28 mouse cellular contexts compared by ENCODE assay signal in the genomic region with DNA sequence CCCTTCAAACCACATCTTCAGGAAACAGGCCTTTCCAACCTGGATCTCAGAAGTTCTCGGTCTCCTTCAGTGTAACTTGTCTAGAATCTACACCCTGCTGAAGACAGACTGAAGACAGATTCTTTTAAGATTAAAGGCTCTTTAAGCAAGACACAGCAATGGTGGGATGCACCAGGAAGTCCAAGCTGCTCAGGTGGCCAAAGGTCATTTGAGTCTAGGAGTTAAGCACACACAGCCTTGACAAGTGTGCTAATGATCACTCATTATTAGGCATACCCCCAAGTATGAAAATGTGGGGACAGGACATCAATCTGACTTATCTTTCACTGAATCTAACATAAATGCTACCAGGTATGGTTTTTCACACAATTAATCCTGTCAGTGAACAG. TPM values are rescaled to one million over a fixed set of nuclear protein-coding genes. Genes with fewer than 3 reads are reported as not detected.
"Had no signal": no experiment of that assay in that cellular context is flagged by ENCODE, and none has a peak within 500 bp of the region (broad histone marks: within the 10 kb centered on the region; RNA-seq: fewer than 3 reads in every experiment).

No protein-coding gene starts in this region.

- ATAC-seq: liver, postnatal 0 days; lung, postnatal 0 days; midbrain, embryonic 15.5 days had no signal

- H3K36me3 ChIP-seq: limb, embryonic 15.5 days; midbrain, embryonic 12.5 days; midbrain, embryonic 15.5 days; neural tube, embryonic 12.5 days had no signal

- H3K9ac ChIP-seq: limb, embryonic 12.5 days; limb, embryonic 15.5 days; liver, embryonic 14.5 days; liver, postnatal 0 days; lung, embryonic 14.5 days; midbrain, embryonic 12.5 days; midbrain, embryonic 15.5 days; neural tube, embryonic 12.5 days had no signal

- H3K27ac ChIP-seq: kidney, postnatal 0 days; limb, embryonic 15.5 days; liver, embryonic 14.5 days; midbrain, embryonic 12.5 days; midbrain, embryonic 15.5 days; neural tube, embryonic 12.5 days; stomach, postnatal 0 days had no signal

- H3K4me1 ChIP-seq: midbrain, embryonic 15.5 days had no signal

- H3K4me3 ChIP-seq: layer of hippocampus, adult 2 months; limb, embryonic 12.5 days; limb, embryonic 15.5 days; midbrain, embryonic 12.5 days; midbrain, embryonic 15.5 days; neural tube, embryonic 12.5 days had no signal

- H3K27me3 ChIP-seq: limb, embryonic 12.5 days; limb, embryonic 15.5 days; midbrain, embryonic 12.5 days; midbrain, embryonic 15.5 days; neural tube, embryonic 12.5 days had no signal

- H3K9me3 ChIP-seq: midbrain, embryonic 15.5 days had no signal

- DNase-seq: kidney, adult 2 months; kidney, postnatal 25 days; layer of hippocampus, adult 9-11 months; liver, postnatal 0 days; retina, postnatal 1 day; thymus, adult 2 months; thymus, postnatal 14 days; thymus, postnatal 4 days had no signal

- H3K4me2 ChIP-seq: limb, embryonic 12.5 days; limb, embryonic 15.5 days; liver, embryonic 11.5 days; lung, embryonic 14.5 days; midbrain, embryonic 12.5 days; midbrain, embryonic 15.5 days; neural tube, embryonic 12.5 days had no signal

RNA-seq across cellular contexts. Expression of a gene that starts 46.4 kb away (rescaled TPM):
- total RNA-seq: layer of hippocampus, adult 2 months; layer of hippocampus, postnatal 25 days; left cerebral cortex, adult 18-20 months; left cerebral cortex, postnatal 10 days; left cerebral cortex, postnatal 36 days; neutrophil, adult 5-6 weeks had no signal
- polyA plus RNA-seq: kidney, adult 2 months; kidney, embryonic 14.5 days; large intestine, adult 2 months; limb, embryonic 12.5 days; limb, embryonic 15.5 days; liver, embryonic 11.5 days; liver, embryonic 14.5 days; liver, postnatal 0 days; lung, embryonic 14.5 days; lung, postnatal 0 days; midbrain, embryonic 12.5 days; midbrain, embryonic 15.5 days; neural tube, embryonic 12.5 days; stomach, embryonic 14.5 days; stomach, postnatal 0 days had no signal
